Mouse (Mus musculus) C2C12 (cell line): Measurements from ENCODE around the gene Lrrn4cl.

Source experiments
- CTCF ChIP-seq: IDR thresholded peaks from one replicate; pipeline ENCODE4 v1.5.1; 2011; ENCODE audit not compliant: control insufficient read depth, insufficient read depth, insufficient read length
- MAX ChIP-seq: IDR thresholded peaks from one replicate; pipeline ENCODE4 v1.6.1; 2011; ENCODE audit warnings: mild to moderate bottlenecking, control low read depth
- MYOG ChIP-seq: IDR thresholded peaks from one replicate; pipeline ENCODE4 v1.6.1; 2011; ENCODE audit not compliant: control insufficient read depth, insufficient read length; ENCODE audit errors: extremely low read depth

GRCm38 (mm10) chr19:8875031-8875430 lies 24.5 kb downstream of the Lrrn4cl start:
- TF ChIP-seq CTCF (no peak), MYOG (no peak), MAX (no peak)
